Comparison of ENCODE assay signal across 29 mouse cellular contexts in genomic region chr15:32153404-32153803, GRCm38 (mm10). TPM values are rescaled to one million over a fixed set of nuclear protein-coding genes. Genes with fewer than 3 reads are reported as not detected.
A peak's percentile ranks its signal among the peaks of the same experiment; 100 is the strongest.
DNase-seq lines count a peak whose midpoint lies in the region; ATAC-seq lines count a peak whose summit lies in the region.
"Had no signal": no experiment of that assay in that cellular context is flagged by ENCODE, and none has a peak within 500 bp of the region (broad histone marks: within the 10 kb centered on the region; RNA-seq: fewer than 3 reads in every experiment).

No protein-coding gene starts in this region.

- WGBS in hindbrain, embryonic 11.5 days = 86% methylated on average over 2 of the region's 2 CpGs
- 88% methylated on average over 2 of the region's 2 CpGs for WGBS in hindbrain, embryonic 10.5 days
- WGBS in hindbrain, embryonic 12.5 days = 86% methylated on average over 2 of the region's 2 CpGs
- WGBS in hindbrain, embryonic 15.5 days = 53% methylated on average over 2 of the region's 2 CpGs
- WGBS in neural tube, embryonic 13.5 days = 83% methylated on average over 2 of the region's 2 CpGs

- ATAC-seq in hindbrain, embryonic 11.5 days (ENCODE audit: low FRiP score) = 0 out of 2 replicates have a peak, but pooled peaks have one; percentile 25
- peak; percentile 16; the same call in 1 of the 2 replicates for ATAC-seq in hindbrain, embryonic 12.5 days (ENCODE audit: low FRiP score)
- peak; percentile 59 for ATAC-seq in hindbrain, embryonic 15.5 days (ENCODE audit: low FRiP score, low read depth)
- peak; percentile 45; the same call in 1 of the 2 replicates for ATAC-seq in neural tube, embryonic 13.5 days (ENCODE audit: low read depth)
- ATAC-seq in inflammation-experienced regulatory T-cells, adult 6 months = no peak
- ATAC-seq: forebrain, embryonic 15.5 days; intestine, embryonic 16.5 days; Patski had no signal

- H3K9ac ChIP-seq in hindbrain, embryonic 11.5 days (ENCODE audit: low read depth, low read length) = no peak overlapping the region
- H3K9ac ChIP-seq in hindbrain, embryonic 12.5 days = no peak overlapping the region
- H3K9ac ChIP-seq in hindbrain, embryonic 15.5 days = no peak overlapping the region
- H3K9ac ChIP-seq in neural tube, embryonic 13.5 days = no peak overlapping the region
- H3K9ac ChIP-seq: forebrain, embryonic 15.5 days; limb, embryonic 13.5 days; liver, embryonic 13.5 days had no signal

- H3K27ac ChIP-seq in hindbrain, embryonic 11.5 days (ENCODE audit: low read depth, low read length) = no peak overlapping the region
- H3K27ac ChIP-seq in hindbrain, embryonic 10.5 days = no peak overlapping the region
- H3K27ac ChIP-seq in hindbrain, embryonic 12.5 days = no peak overlapping the region
- H3K27ac ChIP-seq in hindbrain, embryonic 15.5 days (replicated peaks) = no peak overlapping the region
- no peak overlapping the region for H3K27ac ChIP-seq in neural tube, embryonic 13.5 days (replicated peaks)
- H3K27ac ChIP-seq: forebrain, embryonic 15.5 days; heart, adult 2 months; limb, embryonic 13.5 days; liver, embryonic 13.5 days had no signal

- no peaks in the 10 kb centered on the region for H3K4me1 ChIP-seq in hindbrain, embryonic 11.5 days (replicated peaks; ENCODE audit: control insufficient read depth, insufficient read depth, low read length)
- no peaks in the 10 kb centered on the region for H3K4me1 ChIP-seq in hindbrain, embryonic 10.5 days (replicated peaks)
- no peaks in the 10 kb centered on the region; the same call in 1 of the 2 replicates for H3K4me1 ChIP-seq in hindbrain, embryonic 12.5 days
- no peaks in the 10 kb centered on the region; the same call in 1 of the 2 replicates for H3K4me1 ChIP-seq in hindbrain, embryonic 15.5 days (replicated peaks)
- peaks cover 11% of the 10 kb centered on the region for H3K4me1 ChIP-seq in neural tube, embryonic 13.5 days (replicated peaks)
- H3K4me1 ChIP-seq: forebrain, embryonic 15.5 days; liver, embryonic 13.5 days had no signal

- DNase-seq in hindbrain, embryonic 11.5 days (ENCODE audit: low spot score) = no peak
- DNase-seq in hindbrain, embryonic 10.5 days (ENCODE audit: low spot score) = no peak
- no peak for DNase-seq in embryo, embryonic 9.5 days (ENCODE audit: extremely low spot score)
- DNase-seq: cerebellum, adult 18-20 months; cerebellum, postnatal 25 days; gastrocnemius, postnatal 25 days; heart, adult 2 months; heart, postnatal 4 days; kidney, adult 9 months; kidney, postnatal 25 days; liver, embryonic 13.5 days; lung, adult 2 months; lung, postnatal 14 days; right cerebral cortex, adult 18-20 months; thymus, adult 18-20 months; thymus, postnatal 36 days had no signal

- no peaks in the 10 kb centered on the region for H3K36me3 ChIP-seq in hindbrain, embryonic 11.5 days (ENCODE audit: control insufficient read depth, insufficient read depth, low read length)
- H3K36me3 ChIP-seq in hindbrain, embryonic 10.5 days = no peaks in the 10 kb centered on the region
- no peaks in the 10 kb centered on the region for H3K36me3 ChIP-seq in hindbrain, embryonic 12.5 days
- no peaks in the 10 kb centered on the region for H3K36me3 ChIP-seq in hindbrain, embryonic 15.5 days
- H3K36me3 ChIP-seq in neural tube, embryonic 13.5 days = no peaks in the 10 kb centered on the region
- H3K36me3 ChIP-seq: forebrain, embryonic 15.5 days; G1E; limb, embryonic 13.5 days; liver, embryonic 13.5 days had no signal

- H3K27me3 ChIP-seq in hindbrain, embryonic 11.5 days (ENCODE audit: control insufficient read depth, insufficient read depth, low read length) = no peaks in the 10 kb centered on the region
- H3K27me3 ChIP-seq in hindbrain, embryonic 10.5 days (ENCODE audit: insufficient read depth, poor library complexity, severe bottlenecking) = no peaks in the 10 kb centered on the region
- no peaks in the 10 kb centered on the region for H3K27me3 ChIP-seq in hindbrain, embryonic 12.5 days
- no peaks in the 10 kb centered on the region for H3K27me3 ChIP-seq in hindbrain, embryonic 15.5 days
- H3K27me3 ChIP-seq in neural tube, embryonic 13.5 days = no peaks in the 10 kb centered on the region
- H3K27me3 ChIP-seq: CH12.LX; forebrain, embryonic 15.5 days; limb, embryonic 13.5 days; liver, embryonic 13.5 days had no signal

- H3K9me3 ChIP-seq in hindbrain, embryonic 11.5 days (ENCODE audit: control insufficient read depth, low read length) = no peaks in the 10 kb centered on the region
- H3K9me3 ChIP-seq in hindbrain, embryonic 10.5 days = no peaks in the 10 kb centered on the region
- H3K9me3 ChIP-seq in hindbrain, embryonic 12.5 days (replicated peaks) = no peaks in the 10 kb centered on the region
- no peaks in the 10 kb centered on the region for H3K9me3 ChIP-seq in hindbrain, embryonic 15.5 days
- H3K9me3 ChIP-seq in neural tube, embryonic 13.5 days = no peaks in the 10 kb centered on the region
- H3K9me3 ChIP-seq: forebrain, embryonic 15.5 days; G1E; limb, embryonic 13.5 days; liver, embryonic 13.5 days had no signal

- no peak overlapping the region for H3K4me3 ChIP-seq in hindbrain, embryonic 11.5 days (ENCODE audit: low read depth, low read length)
- H3K4me3 ChIP-seq in hindbrain, embryonic 10.5 days = no peak overlapping the region
- H3K4me3 ChIP-seq in hindbrain, embryonic 12.5 days = no peak overlapping the region
- H3K4me3 ChIP-seq in hindbrain, embryonic 15.5 days = no peak overlapping the region
- no peak overlapping the region for H3K4me3 ChIP-seq in neural tube, embryonic 13.5 days
- H3K4me3 ChIP-seq: forebrain, embryonic 15.5 days; heart, adult 2 months; limb, embryonic 13.5 days; liver, embryonic 13.5 days had no signal

- H3K4me2 ChIP-seq in hindbrain, embryonic 11.5 days (replicated peaks; ENCODE audit: low read depth, low read length) = no peak overlapping the region
- H3K4me2 ChIP-seq in hindbrain, embryonic 12.5 days (replicated peaks) = no peak overlapping the region
- no peak overlapping the region for H3K4me2 ChIP-seq in hindbrain, embryonic 15.5 days
- H3K4me2 ChIP-seq in neural tube, embryonic 13.5 days = no peak overlapping the region
- H3K4me2 ChIP-seq: forebrain, embryonic 15.5 days; limb, embryonic 13.5 days; liver, embryonic 13.5 days had no signal

RNA-seq across cellular contexts. Expression of gene Tas2r119, which starts 23.7 kb away (rescaled TPM):
- polyA plus RNA-seq in hindbrain, embryonic 11.5 days (2014; fragmentation: Nextera tagmentation; extraction: Ambion mirVana) = not detected in 2 replicates
- polyA plus RNA-seq in hindbrain, embryonic 10.5 days (2016; fragmentation: Nextera tagmentation; extraction: Ambion mirVana) = not detected in 2 replicates
- polyA plus RNA-seq in hindbrain, embryonic 12.5 days (2016; fragmentation: Nextera tagmentation; extraction: Ambion mirVana) = not detected in 2 replicates
- polyA plus RNA-seq in hindbrain, embryonic 15.5 days (2015; fragmentation: Nextera tagmentation; extraction: Ambion mirVana) = not detected in 2 replicates
- not detected in 2 replicates for polyA plus RNA-seq in neural tube, embryonic 13.5 days (2015; fragmentation: Nextera tagmentation; extraction: Ambion mirVana)
- not detected for polyA plus RNA-seq in inflammation-experienced regulatory T-cells, adult 6 months (2017; shearing (Covaris generic))
- polyA plus RNA-seq: embryonic facial prominence, embryonic 14.5 days; forebrain, embryonic 15.5 days; G1E; heart, adult 2 months; heart, embryonic 14.5 days; intestine, embryonic 16.5 days; limb, embryonic 13.5 days; liver, embryonic 13.5 days; lung, adult 2 months; Patski; stomach, embryonic 16.5 days had no signal
